Mouse (Mus musculus) thymus, adult 2 months (tissue): Measurements from ENCODE around the gene Clasp2.

ENCODE experiments used
- CTCF ChIP-seq: fragments of 200-500 bp; IDR thresholded peaks from 2 replicates; pipeline ENCODE4 v1.5.1; 2012; ENCODE audit warnings: mild to moderate bottlenecking, control low read depth, low read length, moderate library complexity, borderline replicate concordance; ENCODE audit not compliant: control insufficient read depth, poor library complexity, insufficient read depth; ENCODE audit errors: extremely low read depth
- POLR2A ChIP-seq: fragments of 200-500 bp; IDR thresholded peaks from 2 replicates; pipeline ENCODE4 v1.6.1; 2012; ENCODE audit warnings: mild to moderate bottlenecking, low read length, control low read depth, moderate library complexity; ENCODE audit not compliant: control insufficient read depth, poor library complexity, insufficient read depth; ENCODE audit errors: extremely low read depth

DNA sequence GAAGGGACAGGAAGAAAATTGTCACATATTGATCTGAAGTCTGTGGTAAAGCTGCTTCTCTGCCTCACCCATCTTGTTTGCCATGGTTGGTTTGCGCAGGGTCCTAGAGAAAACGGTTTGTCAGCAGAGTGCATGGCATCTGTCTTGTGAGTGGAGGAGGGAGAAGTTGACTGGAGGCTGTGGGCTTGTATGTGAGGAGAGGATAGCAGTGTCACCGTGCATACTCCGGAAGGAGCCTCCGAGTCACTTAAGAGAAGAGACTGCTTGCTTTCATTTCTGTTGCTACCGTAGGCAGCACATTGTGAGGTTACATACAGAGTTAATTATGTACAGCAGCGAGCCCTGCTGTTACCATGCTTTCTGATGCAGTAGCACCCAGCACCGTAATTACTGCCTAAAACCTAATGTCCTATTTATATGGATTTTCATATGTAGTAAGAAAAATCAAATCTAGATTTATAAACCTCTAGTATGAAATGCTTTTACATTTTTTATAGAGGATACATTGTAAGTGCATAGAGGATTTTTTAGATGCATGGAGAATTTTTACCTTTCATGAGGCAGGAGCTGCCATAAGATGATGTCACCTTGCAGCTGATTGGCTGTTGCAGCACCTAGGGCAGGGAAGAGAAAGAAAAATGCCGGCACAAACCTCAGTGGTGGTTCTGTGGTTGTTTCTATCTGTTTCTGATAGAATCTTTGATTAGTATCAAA, 70.8 kb downstream of the Clasp2 start:
- no peak for TF ChIP-seq CTCF
- TF ChIP-seq POLR2A: no peak
